Mouse (Mus musculus) Patski (cell line): Measurements from ENCODE around the gene Clip2. TPM values are rescaled to one million over a fixed set of nuclear protein-coding genes. Genes with fewer than 3 reads are reported as not detected.
A peak's percentile ranks its signal among the peaks of the same experiment; 100 is the strongest.

Source experiments
- ATAC-seq: fragments of 100-300 bp; one replicate; pipeline ENCODE4 v1.8.0; 2021
- CTCF ChIA-PET: fragments of 350-600 bp; sonication (Branson Sonifier 250); formaldehyde crosslinking; loops from one replicate; lab custom pipeline; 2022; ENCODE audit warnings: inconsistent platforms; lab: Charles Lee
- POLR2A ChIA-PET: fragments of 350-600 bp; sonication (Branson Sonifier 250); formaldehyde crosslinking; loops from one replicate; lab custom pipeline; 2022; ENCODE audit warnings: antibody characterized with exemption, inconsistent platforms; lab: Charles Lee
- DNase-seq: peaks from one replicate; pipeline ENCODE4 v3.0.0-alpha.2; 2011; ENCODE audit warnings: low read depth, low spot score
- H3K27me3 ChIP-seq: fragments of 371-371 bp; one replicate; pipeline ENCODE4 v1.5.1; 2021
- CTCF ChIP-seq: fragments of 100-300 bp; IDR thresholded peaks from one replicate; pipeline ENCODE4 v1.5.1; 2021
- in situ Hi-C: fragments of 300-500 bp; cut with MboI; formaldehyde crosslinking; loops from 3 replicates; pipeline ENCODE4 v1.11.1; 2018; ENCODE audit warnings: low pct_unique_long_range_greater_than_20kb, mixed read lengths
- polyA plus RNA-seq: library from polyadenylated mRNA; unstranded; gene quantifications from one replicate; pipeline ENCODE4 v1.2.3, GENCODE M21; 2021

Gene Clip2
- polyA plus RNA-seq, 1 experiment from 2014 or later, result 33.8 TPM

DNA sequence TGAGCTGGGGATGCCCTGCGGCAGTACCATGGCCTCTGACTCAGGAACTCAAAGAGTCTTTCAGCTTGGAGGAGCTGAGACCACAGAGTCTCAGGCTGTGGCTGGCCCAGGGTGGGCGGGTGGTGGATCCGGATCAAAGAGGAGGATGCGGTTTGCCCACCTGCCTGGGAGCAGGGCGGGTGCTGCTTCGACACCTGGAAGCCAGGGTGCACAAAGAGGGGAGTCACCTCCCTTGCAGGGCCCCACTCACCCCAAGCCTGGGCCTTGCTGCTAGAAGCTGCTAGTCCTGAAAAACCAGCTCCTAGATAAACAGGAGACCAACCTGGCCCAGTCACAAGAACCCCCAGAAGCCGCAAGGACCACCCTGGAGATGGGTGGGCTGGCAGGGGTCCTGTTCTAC lies 107.8 kb downstream of the Clip2 start:
- no peaks in the 10 kb centered on the region for H3K27me3 ChIP-seq
- ChIA-PET CTCF (no interaction called here), POLR2A (interaction anchor here (0.6 kb wide), 2 partner anchors 333 to 1050 kb away, joined by 3 to 4 read pairs; no protein-coding TSS in a partner anchor)
- in situ Hi-C loops, result no loop called here
- no peak for DNase-seq
- ATAC-seq, result no peak
- no peak for TF ChIP-seq CTCF

DNA sequence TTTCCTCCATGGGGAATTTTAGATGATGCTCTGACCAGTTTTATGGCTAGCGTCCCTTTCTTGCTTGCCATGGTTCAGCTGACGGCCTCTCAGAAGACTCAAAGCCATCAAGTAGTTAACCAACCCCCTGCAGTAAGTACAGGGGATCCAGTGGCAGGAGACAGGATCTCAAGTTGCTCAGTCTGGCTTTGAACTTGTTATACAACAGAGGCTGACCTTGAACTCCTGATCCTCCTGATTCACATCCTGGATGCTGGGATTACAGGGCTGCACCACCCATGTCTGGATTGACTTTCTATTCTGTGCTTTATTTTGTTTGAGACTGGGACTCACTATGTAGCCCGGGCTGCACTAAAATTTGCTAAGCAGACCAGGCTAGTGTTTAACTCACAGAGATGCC lies 110.2 kb downstream of the Clip2 start:
- TF ChIP-seq CTCF, result no peak
- ATAC-seq, result no peak
- CTCF ChIA-PET, result interaction anchor here (2.4 kb wide), 1 partner anchor 13 kb away, joined by 8 read pairs; no protein-coding TSS in a partner anchor
- no peak for DNase-seq
- H3K27me3 ChIP-seq, result no peaks in the 10 kb centered on the region
- in situ Hi-C loops, result no loop called here
- POLR2A ChIA-PET, result no interaction called here

DNA sequence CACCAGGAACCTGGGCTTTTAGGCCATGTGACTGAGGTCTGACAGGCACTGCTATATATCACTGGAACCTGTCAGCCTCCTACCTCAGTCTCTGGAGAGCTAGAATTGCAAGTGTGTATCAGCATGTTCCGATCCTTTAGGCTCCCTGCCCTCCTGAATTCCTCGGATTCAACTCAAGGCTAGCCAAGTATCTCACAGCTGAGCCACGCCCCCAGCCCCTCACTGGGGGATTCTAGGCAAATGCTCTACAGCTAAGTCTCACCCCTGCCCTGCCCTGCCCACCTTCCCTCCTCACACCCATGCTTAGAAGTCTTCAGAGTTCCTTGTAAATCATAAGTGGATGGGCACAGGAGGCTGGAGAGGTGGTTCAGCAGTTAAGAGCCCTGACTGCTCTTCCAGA lies 111.1 kb downstream of the Clip2 start:
- no peak for ATAC-seq
- no peak for DNase-seq
- ChIA-PET POLR2A (interaction anchor here (0.6 kb wide), 1 partner anchor 99 kb away, joined by 3 read pairs; no protein-coding TSS in a partner anchor), CTCF (interaction anchor here (2.4 kb wide), 1 partner anchor 14 kb away, joined by 8 read pairs; no protein-coding TSS in a partner anchor)
- no peak for TF ChIP-seq CTCF
- in situ Hi-C loops, result no loop called here
- H3K27me3 ChIP-seq, result no peaks in the 10 kb centered on the region

DNA sequence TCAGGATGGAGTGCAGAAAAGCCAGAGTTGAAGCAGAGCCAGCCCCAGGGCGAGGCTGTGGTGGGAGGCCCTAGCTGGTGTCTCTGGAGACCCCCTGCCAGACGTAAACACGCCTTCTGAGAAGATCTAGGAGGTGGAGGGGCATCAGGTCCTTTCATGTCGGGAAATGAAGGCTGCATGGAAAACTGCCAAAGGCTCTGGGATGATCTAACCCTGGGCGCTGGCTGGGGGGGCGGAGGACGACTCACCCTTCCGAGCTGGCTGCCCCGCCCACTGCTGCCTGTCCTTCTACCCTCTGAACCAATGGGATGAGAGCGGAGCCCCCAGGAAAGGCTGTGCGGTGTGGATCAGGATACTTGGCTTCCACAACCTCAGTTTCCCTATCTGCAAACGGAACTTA lies 112.1 kb downstream of the Clip2 start:
- DNase-seq (peak; percentile 79), ATAC-seq (peak; percentile 27)
- no peak for TF ChIP-seq CTCF
- ChIA-PET CTCF (interaction anchor here (1.5 to 2.4 kb wide), 3 partner anchors 11 to 55 kb away, joined by 3 to 8 read pairs (median 4); no protein-coding TSS in a partner anchor), POLR2A (interaction anchor here (1.7 kb wide), 1 partner anchor 16 kb away, joined by 7 read pairs; the partner anchor contains the start of gene Gtf2ird1)
- in situ Hi-C loops, result no loop called here
- H3K27me3 ChIP-seq, result no peaks in the 10 kb centered on the region

DNA sequence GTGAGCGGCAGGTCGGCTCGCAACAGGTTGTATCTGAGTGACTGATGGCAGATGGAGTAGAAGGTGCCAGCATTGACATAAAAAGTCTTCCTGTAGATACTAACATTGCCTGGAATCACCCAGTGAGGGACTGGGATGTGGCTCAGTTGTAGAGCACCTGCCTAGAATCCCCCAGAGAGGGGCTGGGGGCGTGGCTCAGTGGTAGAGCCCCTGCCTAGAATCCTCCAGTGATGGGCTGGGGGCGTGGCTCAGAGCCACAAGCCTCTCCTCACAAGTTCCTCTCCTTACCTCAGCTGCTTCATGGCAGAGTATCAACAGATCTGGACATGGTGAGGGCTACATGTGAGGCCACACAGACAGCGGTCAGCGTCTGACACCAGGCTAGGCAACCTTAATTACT lies 112.8 kb downstream of the Clip2 start:
- no peaks in the 10 kb centered on the region for H3K27me3 ChIP-seq
- DNase-seq, result no peak
- TF ChIP-seq CTCF, result no peak
- POLR2A ChIA-PET, result interaction anchor here (1.7 kb wide), 1 partner anchor 17 kb away, joined by 7 read pairs; the partner anchor contains the start of gene Gtf2ird1
- in situ Hi-C loops, result no loop called here
- no peak for ATAC-seq
- CTCF ChIA-PET, result interaction anchor here (1.5 to 2.4 kb wide), 3 partner anchors 10 to 55 kb away, joined by 3 to 8 read pairs (median 4); no protein-coding TSS in a partner anchor

Other genes starting within 250 kb of the Clip2 start
- gene Gtf2i, start 237.7 kb downstream of the Clip2 start, polyA plus RNA-seq, result 230 TPM
- gene Gtf2ird1, start 95.7 kb downstream of the Clip2 start, polyA plus RNA-seq, result 169 TPM
- gene Syna, start 7.7 kb upstream of the Clip2 start, polyA plus RNA-seq, result 0.33 TPM
- 94.4 TPM for gene Rfc2, start 28.9 kb upstream of the Clip2 start, polyA plus RNA-seq
- 0.65 TPM for gene Lat2, start 62.6 kb upstream of the Clip2 start, polyA plus RNA-seq
- gene Eif4h, start 87.1 kb upstream of the Clip2 start, polyA plus RNA-seq, result 390 TPM
- gene Limk1, start 136.2 kb upstream of the Clip2 start, polyA plus RNA-seq, result 18.6 TPM
- gene Eln, start 194.9 kb upstream of the Clip2 start, polyA plus RNA-seq, result not detected